Mouse (Mus musculus) CD4-positive, CD25-positive, alpha-beta regulatory T cell (primary cell): Measurements from ENCODE around the gene St3gal3. TPM values are rescaled to one million over a fixed set of nuclear protein-coding genes. Genes with fewer than 3 reads are reported as not detected.

Source experiments
- polyA plus RNA-seq: library from polyadenylated mRNA; unstranded; fragments of 100-300 nt; shearing (Covaris generic); gene quantifications from one replicate; pipeline ENCODE4 v1.2.1, GENCODE M21; 2017

Gene St3gal3
- polyA plus RNA-seq: 7.3 TPM

DNA sequence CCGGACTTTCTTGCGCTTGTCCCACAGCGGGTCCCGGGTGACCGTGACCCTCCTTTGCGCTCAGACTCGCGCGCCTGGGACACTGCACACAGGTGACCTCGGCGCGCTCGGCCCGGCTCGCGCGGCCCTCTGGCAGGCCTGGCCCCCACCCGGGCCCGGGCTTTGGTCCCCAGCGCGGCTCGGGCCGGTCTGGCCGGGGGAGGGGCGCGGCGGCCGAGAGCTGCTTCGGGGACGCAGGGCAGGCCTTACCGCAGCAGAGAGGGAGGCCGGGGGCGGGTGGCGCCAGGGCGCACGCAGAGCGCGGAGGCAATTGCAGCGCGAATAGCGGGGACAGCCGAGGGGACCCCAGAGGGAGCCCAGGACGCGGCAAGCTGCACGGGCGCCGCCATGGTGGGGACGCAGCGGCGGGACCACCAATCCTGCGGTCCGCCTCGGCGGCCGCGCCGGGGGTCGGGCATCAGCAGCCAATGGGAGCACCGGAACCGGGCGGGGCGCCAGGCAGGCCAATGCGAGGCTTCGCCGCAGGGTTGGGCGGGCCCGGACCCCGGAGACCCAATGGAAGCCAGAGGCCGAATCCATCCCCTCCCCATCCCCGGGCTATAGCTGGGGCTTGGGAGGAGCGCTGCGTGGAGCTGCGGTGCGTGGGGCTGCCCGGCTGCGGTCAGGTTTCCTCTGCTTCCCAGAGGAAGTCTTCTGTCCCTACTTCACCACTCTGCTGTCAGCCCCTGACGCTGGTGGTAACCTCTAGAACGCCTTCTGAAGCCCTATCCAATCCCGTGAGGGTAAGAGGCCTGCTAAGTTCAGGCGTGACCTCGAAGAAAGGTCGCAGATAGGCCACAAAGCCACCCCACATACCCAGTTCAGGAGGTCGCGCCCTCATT is at the start of gene St3gal3:
TSS of gene St3gal3 (minus strand) at position 430 of the 881 bp plus-strand sequence.

DNA sequence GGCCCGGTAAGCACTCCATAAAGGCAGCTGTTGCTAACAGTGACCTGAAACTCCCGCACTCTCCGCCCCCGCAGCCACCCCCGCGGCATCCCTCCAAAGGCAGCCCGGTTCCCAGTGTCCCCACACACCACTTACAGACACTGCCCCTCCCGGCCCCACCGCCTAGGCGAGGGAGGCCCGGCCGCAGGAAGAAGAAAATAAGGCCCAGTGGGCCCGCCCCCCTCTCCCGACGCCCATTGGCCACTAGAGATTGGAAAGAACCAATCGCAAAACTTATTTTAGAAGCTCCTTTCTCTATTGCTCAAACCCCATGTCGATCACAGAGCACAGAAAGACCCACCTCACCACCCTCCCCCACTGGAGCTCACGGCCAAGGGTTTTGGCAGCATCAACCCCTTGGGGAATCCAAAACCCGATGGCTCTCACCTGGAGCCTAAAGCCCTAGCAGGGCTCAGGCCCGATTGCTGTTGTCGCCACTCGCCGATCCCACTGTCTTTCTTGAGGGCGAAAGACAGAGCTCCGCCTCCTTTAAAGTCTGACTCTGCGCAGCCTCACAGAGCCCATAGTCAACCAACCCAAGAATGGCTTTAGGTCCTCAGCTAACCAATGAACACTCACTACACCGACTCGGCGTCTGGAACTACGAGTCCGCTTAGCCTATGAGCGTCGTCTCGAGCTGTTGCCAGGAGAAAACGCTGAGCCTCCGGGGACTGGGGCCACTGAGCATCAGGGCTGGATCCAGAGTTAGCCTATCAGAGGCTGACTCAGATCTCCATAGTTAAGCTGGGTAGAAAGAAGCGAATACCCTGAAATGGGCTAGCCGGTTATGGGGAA is 45.0 kb upstream of the St3gal3 start, which contains the start of gene Kdm4a:
TSS of gene Kdm4a (minus strand) at position 577 of the 834 bp plus-strand sequence.

GRCm38 (mm10) chr4:117929391-117929881 is 205.3 kb downstream of the St3gal3 start, which contains the start of gene Artn:
TSS of gene Artn (minus strand) at chr4:117929763.

GRCm38 (mm10) chr4:117914591-117915442 is 219.9 kb downstream of the St3gal3 start, which contains the start of gene Ipo13:
TSS of gene Ipo13 (minus strand) at chr4:117914999.

DNA sequence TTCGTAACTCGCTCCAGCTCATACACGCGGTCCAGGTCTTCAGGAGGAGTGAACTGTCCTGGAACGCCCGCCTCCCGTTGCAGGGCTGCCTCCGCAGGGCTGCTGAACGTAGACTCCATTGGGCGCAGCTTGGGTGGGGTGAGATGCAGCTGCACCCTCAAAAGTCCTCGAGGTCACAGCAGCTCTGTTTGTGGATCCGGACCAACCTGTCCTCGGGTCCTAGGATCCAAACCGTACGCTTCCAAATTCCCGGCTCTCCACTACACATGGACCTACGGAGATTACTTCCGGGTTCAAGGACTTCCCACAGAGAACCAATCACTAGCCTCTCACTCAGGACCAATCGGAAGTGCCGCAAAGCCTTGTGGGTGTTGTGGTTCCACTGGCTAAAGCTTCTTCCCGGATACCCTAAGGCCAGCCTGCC is 243.0 kb downstream of the St3gal3 start, which contains the start of gene Dph2:
TSS of gene Dph2 (minus strand) at position 295 of the 424 bp plus-strand sequence.

DNA sequence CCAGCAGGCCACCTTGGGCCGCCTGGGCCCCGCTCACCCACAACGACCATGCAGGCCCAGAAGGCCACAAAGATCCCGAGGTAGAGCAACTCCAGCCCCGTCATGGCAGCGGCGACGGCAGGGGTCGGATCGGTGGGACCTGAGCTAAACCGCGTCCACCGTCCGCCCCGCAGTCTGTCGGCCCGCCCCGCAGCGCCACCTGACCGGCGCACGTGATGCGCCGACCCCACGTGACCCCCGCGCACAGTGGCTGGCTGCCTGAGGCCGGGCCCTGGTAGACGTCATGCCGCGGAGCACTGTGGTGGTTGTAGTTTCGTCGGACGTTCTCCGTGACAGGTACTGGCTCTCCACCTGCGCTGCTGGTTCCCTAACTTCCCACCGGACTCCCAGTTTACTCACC is 247.6 kb downstream of the St3gal3 start, which contains the start of gene Atp6v0b:
TSS of gene Atp6v0b (minus strand) at position 201 of the 400 bp plus-strand sequence.

GRCm38 (mm10) chr4:117882701-117883691 is 251.7 kb downstream of the St3gal3 start, which contains the start of gene B4galt2:
TSS of gene B4galt2 (minus strand) at chr4:117883487.

Other genes with a start within 250 kb of the St3gal3 start
- 188 TPM for gene Atp6v0b, start 247.6 kb downstream of the St3gal3 start, polyA plus RNA-seq
- 39.2 TPM for gene Dph2, start 242.9 kb downstream of the St3gal3 start, polyA plus RNA-seq
- gene Ipo13, start 219.9 kb downstream of the St3gal3 start, polyA plus RNA-seq: 32.2 TPM
- not detected for gene Artn, start 205.2 kb downstream of the St3gal3 start, polyA plus RNA-seq
- gene Kdm4a, start 45.1 kb upstream of the St3gal3 start, polyA plus RNA-seq: 32.4 TPM
- 1.6 TPM for gene Ptprf, start 156.5 kb upstream of the St3gal3 start, polyA plus RNA-seq